Mouse (Mus musculus) erythroid progenitor cell, adult 5-6 weeks (primary cell): ENCODE data around the gene Cdkn2aip. TPM values are rescaled to one million over a fixed set of nuclear protein-coding genes. Genes with fewer than 3 reads are reported as not detected.

Source experiments
- ATAC-seq: replicated peaks from 2 replicates; pipeline ENCODE4 v1.8.0; 2016; ENCODE audit warnings: moderate number of reproducible peaks, mild to moderate bottlenecking, moderate TSS enrichment, inconsistent platforms; ENCODE audit not compliant: poor library complexity, low FRiP score, severe bottlenecking
- total RNA-seq, 2 experiments: library from RNA; stranded (forward) in 1 of 2; stranded (reverse) in 1 of 2; fragments of 150-400 nt in 1 of 2; fragments of 186-747, 209-891 nt in 1 of 2; gene quantifications; 2 replicates each; pipeline versions ENCODE4 v1.2.3 to v1.2.4; 2015 to 2017; ENCODE audit warnings: low replicate concordance in 2 of 2

Gene Cdkn2aip
- total RNA-seq, 2 experiments from 2014 or later = 13.0 to 14.4 TPM

GRCm38 (mm10) chr8:47663201-47663600 lies 50.5 kb downstream of the Cdkn2aip start:
- ATAC-seq = no peak

GRCm38 (mm10) chr8:47662716-47663115 lies 51.0 kb downstream of the Cdkn2aip start:
- ATAC-seq = no peak

DNA sequence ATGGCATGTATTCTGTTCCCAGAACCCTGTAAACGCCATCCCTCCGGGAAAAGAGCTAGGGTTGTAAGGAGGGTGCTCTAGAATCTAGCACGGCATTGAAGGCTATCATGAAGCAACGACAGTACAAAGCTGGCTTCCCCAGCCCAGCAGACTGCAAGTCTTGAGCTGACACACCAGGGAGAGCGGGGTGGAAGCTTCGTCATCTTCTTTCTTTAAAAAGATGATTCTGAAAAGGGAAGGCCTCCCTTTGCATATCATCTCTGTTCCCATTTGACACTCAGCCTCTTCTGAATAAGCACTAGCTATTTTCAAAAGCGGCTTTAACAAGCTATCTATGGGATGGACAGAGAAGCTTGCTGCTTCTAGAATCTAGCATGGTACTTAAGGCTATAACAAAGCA lies 53.3 kb downstream of the Cdkn2aip start:
- ATAC-seq = no peak

GRCm38 (mm10) chr8:47659463-47659862 lies 54.3 kb downstream of the Cdkn2aip start:
- no peak for ATAC-seq

Other genes with a start within 250 kb of the Cdkn2aip start
- 10.1 and 11.9 TPM in 2 replicates for gene Trappc11, start 180.5 kb downstream of the Cdkn2aip start, total RNA-seq (2015; ENCODE audit: low replicate concordance)
- 13.3 and 18.2 TPM in 2 replicates for gene Trappc11, start 180.5 kb downstream of the Cdkn2aip start, total RNA-seq (2017; ENCODE audit: low replicate concordance)
- 8.8 and 11.2 TPM in 2 replicates for gene Rwdd4a, start 180.3 kb downstream of the Cdkn2aip start, total RNA-seq (2015; ENCODE audit: low replicate concordance)
- 3.6 and 11.4 TPM in 2 replicates for gene Rwdd4a, start 180.3 kb downstream of the Cdkn2aip start, total RNA-seq (2017; ENCODE audit: low replicate concordance)
- gene Ing2, start 38.4 kb downstream of the Cdkn2aip start, total RNA-seq (2015; ENCODE audit: low replicate concordance) = 11.5 and 16.8 TPM in 2 replicates
- 31.4 and 31.5 TPM in 2 replicates for gene Ing2, start 38.4 kb downstream of the Cdkn2aip start, total RNA-seq (2017; ENCODE audit: low replicate concordance)
- gene Cldn24, start 108.2 kb upstream of the Cdkn2aip start, total RNA-seq (2015; ENCODE audit: low replicate concordance) = not detected in 2 replicates
- gene Cldn24, start 108.2 kb upstream of the Cdkn2aip start, total RNA-seq (2017; ENCODE audit: low replicate concordance) = not detected in 2 replicates
- gene Cldn22, start 110.5 kb upstream of the Cdkn2aip start, total RNA-seq (2015; ENCODE audit: low replicate concordance) = not detected in 2 replicates
- not detected in 2 replicates for gene Cldn22, start 110.5 kb upstream of the Cdkn2aip start, total RNA-seq (2017; ENCODE audit: low replicate concordance)